Mouse (Mus musculus): ENCODE data around the gene Hist1h2bh. TPM values are rescaled to one million over a fixed set of nuclear protein-coding genes. Genes with fewer than 3 reads are reported as not detected.

Hist1h2bh gene
- total RNA-seq, 1 experiment from 2014 or later, result 108 TPM

Other genes with a start within 250 kb of the Hist1h2bh start
- gene Zfp322a, start 174.2 kb downstream of the Hist1h2bh start, total RNA-seq (2017), result 42.1 and 57.3 TPM in 2 replicates
- gene Abt1, start 119.5 kb downstream of the Hist1h2bh start, total RNA-seq (2017), result 14.7 and 15.6 TPM in 2 replicates
- gene Btn1a1, start 77.5 kb downstream of the Hist1h2bh start, total RNA-seq (2017), result not detected in 2 replicates
- not detected in 2 replicates for gene Btn2a2, start 54.5 kb downstream of the Hist1h2bh start, total RNA-seq (2017)
- 1,499 and 1,774 TPM in 2 replicates for gene Hist1h4h, start 12.3 kb downstream of the Hist1h2bh start, total RNA-seq (2017)
- gene Hist1h2af, start 9.5 kb downstream of the Hist1h2bh start, total RNA-seq (2017), result 1,142 and 1,285 TPM in 2 replicates
- gene Hist1h3g, start 8.0 kb downstream of the Hist1h2bh start, total RNA-seq (2017), result 199 and 205 TPM in 2 replicates
- gene Hist1h3f, start 660 bp upstream of the Hist1h2bh start, total RNA-seq (2017), result 186 and 196 TPM in 2 replicates
- gene Hist1h4f, start 8.3 kb upstream of the Hist1h2bh start, total RNA-seq (2017), result 2,800 and 2,993 TPM in 2 replicates
- 92.5 and 96.4 TPM in 2 replicates for gene Hist1h1d, start 9.9 kb upstream of the Hist1h2bh start, total RNA-seq (2017)
- gene Hist1h3e, start 19.0 kb upstream of the Hist1h2bh start, total RNA-seq (2017), result 574 and 671 TPM in 2 replicates
- 336 and 401 TPM in 2 replicates for gene Hist1h2ae, start 27.8 kb upstream of the Hist1h2bh start, total RNA-seq (2017)
- gene Hist1h2bg, start 28.0 kb upstream of the Hist1h2bh start, total RNA-seq (2017), result 1,313 and 1,586 TPM in 2 replicates
- 558 and 569 TPM in 2 replicates for gene Hist1h2bf, start 30.8 kb upstream of the Hist1h2bh start, total RNA-seq (2017)
- gene Hist1h2ad, start 31.0 kb upstream of the Hist1h2bh start, total RNA-seq (2017), result 127 and 293 TPM in 2 replicates
- gene Hist1h3d, start 32.4 kb upstream of the Hist1h2bh start, total RNA-seq (2017), result 98.2 and 137 TPM in 2 replicates
- 1,514 and 1,667 TPM in 2 replicates for gene Hist1h4d, start 38.2 kb upstream of the Hist1h2bh start, total RNA-seq (2017)
- gene Hist1h2be, start 77.7 kb upstream of the Hist1h2bh start, total RNA-seq (2017), result 92.7 and 94.2 TPM in 2 replicates
- 314 and 326 TPM in 2 replicates for gene Hist1h1e, start 79.2 kb upstream of the Hist1h2bh start, total RNA-seq (2017)
- gene Hist1h2ac, start 140.6 kb upstream of the Hist1h2bh start, total RNA-seq (2017), result 114 and 119 TPM in 2 replicates
- gene Hist1h2bc, start 140.8 kb upstream of the Hist1h2bh start, total RNA-seq (2017), result 224 and 276 TPM in 2 replicates
- gene Hist1h1t, start 152.4 kb upstream of the Hist1h2bh start, total RNA-seq (2017), result 0.55 and 3.1 TPM in 2 replicates
- gene Hist1h4c, start 155.1 kb upstream of the Hist1h2bh start, total RNA-seq (2017), result 434 and 555 TPM in 2 replicates
- 3.6 and 4.3 TPM in 2 replicates for gene Hfe, start 167.5 kb upstream of the Hist1h2bh start, total RNA-seq (2017)
- 753 and 796 TPM in 2 replicates for gene Hist1h1c, start 195.4 kb upstream of the Hist1h2bh start, total RNA-seq (2017)
- 801 and 823 TPM in 2 replicates for gene Hist1h3c, start 202.2 kb upstream of the Hist1h2bh start, total RNA-seq (2017)
- 2,989 and 3,536 TPM in 2 replicates for gene Hist1h2bb, start 203.3 kb upstream of the Hist1h2bh start, total RNA-seq (2017)
- 2,765 and 2,805 TPM in 2 replicates for gene Hist1h2ab, start 207.7 kb upstream of the Hist1h2bh start, total RNA-seq (2017)
- 689 and 718 TPM in 2 replicates for gene Hist1h3b, start 208.9 kb upstream of the Hist1h2bh start, total RNA-seq (2017)
- gene Hist1h4b, start 213.6 kb upstream of the Hist1h2bh start, total RNA-seq (2017), result 676 and 902 TPM in 2 replicates
- 597 and 703 TPM in 2 replicates for gene Hist1h4a, start 217.8 kb upstream of the Hist1h2bh start, total RNA-seq (2017)
- gene Hist1h3a, start 219.0 kb upstream of the Hist1h2bh start, total RNA-seq (2017), result 599 and 655 TPM in 2 replicates
- gene Hist1h1a, start 220.3 kb upstream of the Hist1h2bh start, total RNA-seq (2017), result 2,071 and 2,536 TPM in 2 replicates
- not detected in 2 replicates for gene Trim38, start 226.5 kb upstream of the Hist1h2bh start, total RNA-seq (2017)

Data from common myeloid progenitor, adult 5-6 weeks (primary cell).